Mouse (Mus musculus) lung, embryonic 15.5 days (tissue): ENCODE data around the gene Fem1a. TPM values are rescaled to one million over a fixed set of nuclear protein-coding genes. Genes with fewer than 3 reads are reported as not detected.

Experiments
- ATAC-seq: fragments of 200-750 bp; cut with Nextera tagmentation; 2 replicates; pipeline ENCODE4 v1.8.0; 2017; ENCODE audit warnings: moderate number of reproducible peaks, borderline replicate concordance; ENCODE audit not compliant: low FRiP score, low TSS enrichment; ENCODE audit errors: extremely low read depth
- H3K27ac ChIP-seq: fragments of 300-500 bp; sonication (generic); 2 replicates; pipeline ENCODE4 v1.5.1; 2015; ENCODE audit warnings: moderate library complexity, mild to moderate bottlenecking, inconsistent platforms
- H3K27me3 ChIP-seq: fragments of 300-500 bp; sonication (generic); 2 replicates; pipeline ENCODE4 v1.6.1; 2015; ENCODE audit warnings: inconsistent platforms
- H3K36me3 ChIP-seq: fragments of 300-500 bp; sonication (generic); 2 replicates; pipeline ENCODE4 v1.6.1; 2015; ENCODE audit warnings: inconsistent platforms
- H3K4me1 ChIP-seq: fragments of 300-500 bp; sonication (generic); 2 replicates; pipeline ENCODE4 v1.6.1; 2015; ENCODE audit warnings: inconsistent platforms
- H3K4me2 ChIP-seq: fragments of 300-500 bp; sonication (generic); 2 replicates; pipeline ENCODE4 v1.6.1; 2015; ENCODE audit warnings: inconsistent platforms, mild to moderate bottlenecking, moderate library complexity
- H3K4me3 ChIP-seq: fragments of 300-500 bp; sonication (generic); 2 replicates; pipeline ENCODE4 v1.5.1; 2015; ENCODE audit warnings: mild to moderate bottlenecking, inconsistent platforms
- H3K9ac ChIP-seq: fragments of 300-500 bp; sonication (generic); 2 replicates; pipeline ENCODE4 v1.6.1; 2015; ENCODE audit warnings: inconsistent platforms
- H3K9me3 ChIP-seq: fragments of 300-500 bp; sonication (generic); 2 replicates; pipeline ENCODE4 v1.6.1; 2016; ENCODE audit warnings: inconsistent platforms
- WGBS: fragments of 180-500 bp; shearing (Covaris S2); methylation state at CpG from one replicate; pipeline ENCODE4 v1.1.7; 2015; 5-methylcytosine and 5-hydroxymethylcytosine counted together
- polyA plus RNA-seq: library from polyadenylated mRNA; unstranded; fragments of >200 nt; fragmentation: Nextera tagmentation; extraction: Ambion mirVana; gene quantifications from 2 replicates; pipeline ENCODE4 v1.2.1, GENCODE M21; 2015

The Fem1a gene
- 11.7 and 13.3 TPM in 2 replicates for polyA plus RNA-seq

- ATAC-seq, result peak; percentile 93
- Histone ChIP-seq H3K27me3 (no peaks in the 10 kb centered on the region), H3K4me3 (peak within 1 kb of the TSS; percentile 72), H3K9ac (peak within 1 kb of the TSS; percentile 73), H3K27ac (peak within 1 kb of the TSS; percentile 97), H3K4me1 (peaks cover 43% of the 10 kb centered on the region), H3K4me2 (peak within 1 kb of the TSS; percentile 96), H3K36me3 (peaks cover 31% of the 10 kb centered on the region), H3K9me3 (no peaks in the 10 kb centered on the region)
- WGBS, result under 1% methylated on average over 28 of the region's 28 CpGs
Observed at GRCm38 (mm10) chr17:56256239-56256881, at the start of gene Fem1a. Gene Fem1a, plus strand, starts transcription at chr17:56256810.

DNA sequence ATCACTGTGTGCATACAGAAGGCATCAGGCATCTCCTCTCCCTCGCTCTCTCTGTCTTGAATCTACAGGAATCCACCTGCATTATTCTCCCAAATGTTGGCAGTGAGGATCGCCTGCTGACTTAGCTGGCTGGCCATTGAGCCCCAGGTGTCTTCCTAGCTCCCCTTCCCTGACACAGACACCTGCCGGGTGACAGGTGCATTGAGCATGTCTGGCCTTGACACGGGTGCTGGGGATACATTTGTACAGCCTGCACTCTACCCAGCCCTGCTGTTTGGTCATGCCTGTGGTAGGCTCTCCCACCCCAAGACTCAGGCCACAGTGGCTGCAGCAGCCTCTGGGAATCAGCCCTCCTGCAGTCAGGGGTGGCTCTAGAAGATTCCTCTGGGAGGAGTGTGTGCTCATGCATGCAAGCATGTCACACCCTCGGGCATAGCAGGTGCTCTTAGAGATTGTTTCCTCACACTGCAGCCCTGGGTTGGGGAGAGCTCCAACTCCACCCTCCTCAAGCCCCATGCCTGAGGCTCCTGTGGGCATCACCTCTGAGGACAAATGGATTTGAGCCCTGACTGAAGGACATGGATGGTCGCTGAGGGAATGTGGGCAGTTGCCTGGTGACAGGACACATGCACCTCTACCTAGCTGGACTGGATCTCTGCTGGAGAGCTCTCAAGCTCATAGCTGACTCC is 49.5 kb upstream of the Fem1a start:
- Histone ChIP-seq H3K9me3 (no peaks in the 10 kb centered on the region), H3K36me3 (peaks cover 91% of the 10 kb centered on the region), H3K4me2 (no peak overlapping the region), H3K4me1 (peaks cover 3% of the 10 kb centered on the region; the same call in 1 of the 2 replicates), H3K27me3 (no peaks in the 10 kb centered on the region), H3K4me3 (no peak overlapping the region), H3K9ac (no peak overlapping the region), H3K27ac (peak overlapping the region; percentile 51; the same call in 1 of the 2 replicates)
- WGBS, result 77% methylated on average over 6 of the region's 6 CpGs
- ATAC-seq, result no peak

- 86% methylated on average over 9 of the region's 9 CpGs for WGBS
- H3K4me1 ChIP-seq, result peaks cover 11% of the 10 kb centered on the region
- H3K4me3 ChIP-seq, result no peak overlapping the region
- no peak overlapping the region for H3K9ac ChIP-seq
- no peak overlapping the region for H3K4me2 ChIP-seq
- H3K27me3 ChIP-seq, result no peaks in the 10 kb centered on the region
- peaks cover 82% of the 10 kb centered on the region for H3K36me3 ChIP-seq
- H3K27ac ChIP-seq, result no peak overlapping the region
- no peaks in the 10 kb centered on the region for H3K9me3 ChIP-seq
- no peak for ATAC-seq
Observed at GRCm38 (mm10) chr17:56207963-56208530, 48.6 kb upstream of the Fem1a start.

DNA sequence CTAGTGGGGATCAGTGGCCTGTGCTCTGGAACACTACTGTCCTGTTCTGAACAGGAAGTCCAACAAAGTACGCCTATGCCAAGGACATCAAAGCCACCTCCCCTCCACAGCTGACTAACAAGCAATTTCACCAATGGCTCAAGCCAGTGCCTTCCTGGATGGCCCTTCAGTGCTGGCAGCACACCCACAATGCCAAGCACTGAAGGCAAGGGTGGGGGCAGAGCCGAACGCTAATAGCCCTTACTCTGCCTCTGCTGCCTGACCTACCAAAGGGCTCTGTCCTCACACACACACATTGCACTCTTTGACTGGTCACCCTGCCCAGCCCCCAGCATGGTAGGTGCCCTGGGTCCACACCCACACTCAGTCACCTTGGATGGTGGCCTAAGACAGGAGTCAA is 47.8 kb upstream of the Fem1a start:
- Histone ChIP-seq H3K27me3 (no peaks in the 10 kb centered on the region), H3K4me2 (no peak overlapping the region), H3K27ac (no peak overlapping the region), H3K36me3 (peaks cover 74% of the 10 kb centered on the region), H3K9ac (no peak overlapping the region), H3K4me3 (no peak overlapping the region), H3K4me1 (peaks cover 13% of the 10 kb centered on the region), H3K9me3 (no peaks in the 10 kb centered on the region)
- no peak for ATAC-seq
- WGBS, result 82% methylated on average over 3 of the region's 3 CpGs

DNA sequence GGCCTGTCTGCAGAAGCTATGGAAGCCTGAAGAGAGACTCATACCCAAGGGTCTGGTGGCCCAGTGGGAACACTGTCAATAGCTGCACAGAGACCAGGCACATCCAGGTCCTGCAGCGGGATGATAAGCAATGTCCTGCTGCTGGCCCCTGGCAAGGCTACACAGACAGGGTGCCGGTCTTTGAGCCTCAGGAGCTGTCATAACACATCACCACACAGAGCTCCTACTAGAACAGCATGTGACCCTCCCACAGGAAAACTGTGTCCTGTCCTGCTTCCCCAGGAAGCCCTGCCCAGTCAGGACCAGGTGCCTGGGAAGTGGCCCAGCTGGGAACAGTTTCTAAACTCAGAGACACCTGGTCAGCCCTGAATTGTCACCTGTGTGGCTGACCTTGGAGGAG is 45.5 kb upstream of the Fem1a start:
- Histone ChIP-seq H3K4me1 (peaks cover 13% of the 10 kb centered on the region), H3K4me2 (no peak overlapping the region), H3K4me3 (no peak overlapping the region), H3K9ac (no peak overlapping the region), H3K36me3 (peaks cover 51% of the 10 kb centered on the region), H3K9me3 (no peaks in the 10 kb centered on the region), H3K27ac (no peak overlapping the region), H3K27me3 (no peaks in the 10 kb centered on the region)
- ATAC-seq, result no peak
- 51% methylated on average over 2 of the region's 2 CpGs for WGBS

- H3K36me3 ChIP-seq, result peaks cover 42% of the 10 kb centered on the region
- peaks cover 20% of the 10 kb centered on the region for H3K4me1 ChIP-seq
- no peak for ATAC-seq
- WGBS, result 22% methylated on average over 6 of the region's 6 CpGs
- no peak overlapping the region for H3K4me2 ChIP-seq
- H3K4me3 ChIP-seq, result no peak overlapping the region
- H3K9me3 ChIP-seq, result no peaks in the 10 kb centered on the region
- H3K27ac ChIP-seq, result peak overlapping the region; percentile 42
- H3K9ac ChIP-seq, result no peak overlapping the region
- H3K27me3 ChIP-seq, result no peaks in the 10 kb centered on the region
Observed at GRCm38 (mm10) chr17:56212676-56213075, 43.9 kb upstream of the Fem1a start.

- no peak overlapping the region for H3K9ac ChIP-seq
- H3K27ac ChIP-seq, result no peak overlapping the region
- 94% methylated on average over 1 of the region's 1 CpGs for WGBS
- H3K4me2 ChIP-seq, result no peak overlapping the region
- H3K9me3 ChIP-seq, result no peaks in the 10 kb centered on the region
- peaks cover 28% of the 10 kb centered on the region for H3K4me1 ChIP-seq
- H3K36me3 ChIP-seq, result peaks cover 27% of the 10 kb centered on the region
- no peak for ATAC-seq
- no peaks in the 10 kb centered on the region for H3K27me3 ChIP-seq
- H3K4me3 ChIP-seq, result no peak overlapping the region
Observed at GRCm38 (mm10) chr17:56214229-56214628, 42.4 kb upstream of the Fem1a start.

GRCm38 (mm10) chr17:56217670-56218069 is 38.9 kb upstream of the Fem1a start:
- H3K27ac ChIP-seq, result no peak overlapping the region
- H3K4me3 ChIP-seq, result peak overlapping the region; percentile 87
- ATAC-seq, result no peak
- no peaks in the 10 kb centered on the region for H3K36me3 ChIP-seq
- 61% methylated on average over 13 of the region's 13 CpGs for WGBS
- H3K4me1 ChIP-seq, result peaks cover 28% of the 10 kb centered on the region
- peak overlapping the region; percentile 86 for H3K9ac ChIP-seq
- H3K4me2 ChIP-seq, result peak overlapping the region; percentile 77
- no peaks in the 10 kb centered on the region for H3K9me3 ChIP-seq
- H3K27me3 ChIP-seq, result no peaks in the 10 kb centered on the region

DNA sequence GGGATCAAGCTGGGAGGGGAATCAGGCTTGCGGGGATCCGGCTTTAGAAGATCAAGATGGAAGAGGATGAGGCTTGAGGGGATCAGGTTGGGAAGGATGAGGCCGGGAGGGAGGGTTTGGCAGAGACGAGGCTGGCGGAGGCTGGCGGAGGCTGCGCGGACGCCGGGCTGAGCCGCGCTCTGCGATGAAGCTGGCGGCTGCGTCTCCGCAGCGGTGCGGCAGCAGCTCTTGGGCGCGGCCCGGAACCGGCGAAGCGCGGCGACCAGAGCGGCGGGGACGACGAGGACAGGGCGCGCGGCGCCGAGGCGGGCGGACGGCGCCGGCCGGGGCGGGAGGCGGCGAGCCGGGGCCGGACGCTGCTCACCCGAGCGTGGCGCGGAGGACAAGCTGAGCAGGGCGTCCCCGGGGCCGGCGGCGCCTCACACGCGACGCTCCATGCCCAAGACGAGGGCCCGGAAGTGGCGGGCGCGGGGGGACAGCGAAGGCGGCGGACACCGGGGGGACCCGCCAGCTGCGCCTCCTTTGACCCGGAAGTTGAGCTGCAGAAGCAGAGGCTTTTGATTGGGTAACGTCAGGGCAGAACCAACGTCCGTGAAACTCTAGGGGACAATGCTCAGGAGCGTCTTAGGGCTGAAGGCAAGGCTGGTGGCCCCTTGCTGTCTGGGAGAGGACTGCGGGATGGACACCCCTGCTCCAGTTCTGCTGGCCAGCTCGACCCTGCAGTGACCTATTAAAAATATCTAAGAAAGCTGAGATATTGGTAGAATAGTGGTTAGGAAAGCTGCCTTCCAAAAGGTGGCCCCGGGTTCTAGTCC is 38.0 kb upstream of the Fem1a start, which contains the start of gene Dpp9:
Gene Dpp9, minus strand, starts transcription at position 529 of the 815 bp plus-strand sequence.
- peaks cover 23% of the 10 kb centered on the region for H3K4me1 ChIP-seq
- H3K36me3 ChIP-seq, result no peaks in the 10 kb centered on the region
- no peaks in the 10 kb centered on the region for H3K27me3 ChIP-seq
- ATAC-seq, result peak; percentile 99
- peak within 1 kb of the TSS; percentile 90 for H3K27ac ChIP-seq
- peak within 1 kb of the TSS; percentile 87 for H3K4me3 ChIP-seq
- H3K4me2 ChIP-seq, result peak within 1 kb of the TSS; percentile 77
- no peaks in the 10 kb centered on the region for H3K9me3 ChIP-seq
- peak within 1 kb of the TSS; percentile 86 for H3K9ac ChIP-seq
- WGBS, result under 1% methylated on average over 78 of the region's 78 CpGs

DNA sequence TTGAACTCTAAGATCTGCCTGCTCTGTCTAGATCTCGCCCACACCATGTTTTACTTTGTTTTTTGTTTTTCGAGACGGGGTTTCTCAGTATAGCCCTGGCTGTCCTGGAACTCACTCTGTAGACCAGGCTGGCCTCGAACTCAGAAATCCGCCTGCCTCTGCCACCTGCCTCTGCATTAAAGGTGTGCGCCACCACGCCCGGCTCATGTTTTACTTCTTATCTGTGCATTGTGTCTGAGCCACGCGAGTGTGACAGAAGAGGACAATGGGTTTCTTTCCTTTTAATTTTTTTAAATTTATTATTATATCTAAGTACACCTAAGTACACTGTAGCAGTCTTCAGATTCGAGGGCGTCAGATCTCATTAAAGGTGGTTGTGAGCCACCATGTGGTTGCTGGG is 37.4 kb upstream of the Fem1a start:
- no peaks in the 10 kb centered on the region for H3K9me3 ChIP-seq
- 35% methylated on average over 12 of the region's 12 CpGs for WGBS
- peak overlapping the region; percentile 90 for H3K27ac ChIP-seq
- peak overlapping the region; percentile 77 for H3K4me2 ChIP-seq
- no peak for ATAC-seq
- H3K36me3 ChIP-seq, result no peaks in the 10 kb centered on the region
- H3K4me1 ChIP-seq, result peaks cover 23% of the 10 kb centered on the region
- peak overlapping the region; percentile 87 for H3K4me3 ChIP-seq
- H3K9ac ChIP-seq, result peak overlapping the region; percentile 86
- H3K27me3 ChIP-seq, result no peaks in the 10 kb centered on the region

DNA sequence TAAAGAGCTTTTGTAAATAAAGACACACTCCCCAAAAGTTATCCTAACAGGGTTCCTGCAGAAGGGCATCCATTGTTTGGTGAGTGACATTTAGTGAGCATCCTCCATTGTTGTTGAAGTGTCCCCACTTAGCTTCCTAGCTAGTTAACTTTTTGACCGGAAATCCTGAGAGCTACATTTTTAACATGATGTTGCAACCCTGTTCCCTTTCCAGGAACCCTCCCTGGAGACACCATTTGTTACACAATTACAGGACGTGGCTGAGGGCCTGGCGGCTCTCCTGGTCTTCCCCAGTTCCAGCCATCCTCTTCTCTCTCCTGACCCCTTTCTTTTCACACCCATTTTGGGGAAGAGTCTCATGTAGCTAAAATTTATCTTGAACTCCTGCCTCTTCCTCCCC is 36.8 kb upstream of the Fem1a start:
- ATAC-seq, result no peak
- Histone ChIP-seq H3K27me3 (no peaks in the 10 kb centered on the region), H3K9ac (no peak overlapping the region), H3K27ac (peak overlapping the region; percentile 90; the same call in 1 of the 2 replicates), H3K9me3 (no peaks in the 10 kb centered on the region), H3K4me1 (peaks cover 23% of the 10 kb centered on the region), H3K4me3 (0 out of 2 replicates have a peak overlapping the region, but pooled peaks have one; percentile 87), H3K36me3 (no peaks in the 10 kb centered on the region), H3K4me2 (peak overlapping the region; percentile 77)
- 18% methylated on average over 3 of the region's 3 CpGs for WGBS
